Mouse (Mus musculus): ENCODE measurements around the gene Usf1. TPM values are rescaled to one million over a fixed set of nuclear protein-coding genes. Genes with fewer than 3 reads are reported as not detected.

Gene Usf1
- polyA plus RNA-seq, 2 experiments, result 15.0 to 16.9 TPM

GRCm38 (mm10) chr1:171412446-171412845 is 1.3 kb downstream of the Usf1 start:
- TF ChIP-seq CTCF (IDR thresholded peaks at IDR 0.05; ENCODE audit: low read depth) (no peak), EP300 (IDR thresholded peaks at IDR 0.05; ENCODE audit: low read depth) (no peak)
- Histone ChIP-seq H3K27me3 (ENCODE audit: control insufficient read depth, insufficient read depth, low read length) (no peaks in the 10 kb centered on the region), H3K9ac (replicated peaks) (peak overlapping the region; percentile 89), H3K4me3 (ENCODE audit: insufficient read depth in 1 of 2, low read depth in 2 of 2, low read length in 2 of 2) (peak overlapping the region; percentile 89 to 97), H3K4me2 (ENCODE audit: low read depth) (peak overlapping the region; percentile 82), H3K4me1 (replicated peaks; ENCODE audit: control insufficient read depth in 2 of 2, insufficient read depth in 2 of 2, low read length in 1 of 2) (peaks cover 10 to 22% of the 10 kb centered on the region in 2 experiments), H3K27ac (no peak overlapping the region), H3K9me3 (ENCODE audit: control insufficient read depth, low read length) (no peaks in the 10 kb centered on the region), H3K36me3 (replicated peaks; ENCODE audit: control insufficient read depth, insufficient read depth, low read depth) (no peaks in the 10 kb centered on the region; the same call in none of the 2 replicates)
- ATAC-seq (ENCODE audit: insufficient read depth) (no peak), DNase-seq (ENCODE audit: low read depth in 3 of 3, low spot score in 3 of 3) (peak in 1 of 3 experiments; percentile 14)
- 60% methylated on average over 3 of the region's 3 CpGs for WGBS (ENCODE audit: insufficient replicate concordance)

GRCm38 (mm10) chr1:171413608-171414007 is 2.5 kb downstream of the Usf1 start:
- ATAC-seq (ENCODE audit: insufficient read depth) (no peak), DNase-seq (ENCODE audit: low read depth in 3 of 3, low spot score in 3 of 3) (no peak)
- no peak overlapping the region for H3K4me3 ChIP-seq (ENCODE audit: insufficient read depth in 1 of 2, low read depth in 2 of 2, low read length in 2 of 2)
- no peaks in the 10 kb centered on the region for H3K27me3 ChIP-seq (ENCODE audit: control insufficient read depth, insufficient read depth, low read length)
- H3K36me3 ChIP-seq (replicated peaks; ENCODE audit: control insufficient read depth, insufficient read depth, low read depth), result peaks cover 8% of the 10 kb centered on the region
- no peaks in the 10 kb centered on the region for H3K9me3 ChIP-seq (ENCODE audit: control insufficient read depth, low read length)
- H3K27ac ChIP-seq, result no peak overlapping the region
- 75% methylated on average over 8 of the region's 8 CpGs for WGBS (ENCODE audit: insufficient replicate concordance)
- H3K4me2 ChIP-seq (ENCODE audit: low read depth), result no peak overlapping the region
- TF ChIP-seq EP300 (IDR thresholded peaks at IDR 0.05; ENCODE audit: low read depth), result no peak
- no peak for TF ChIP-seq CTCF (IDR thresholded peaks at IDR 0.05; ENCODE audit: low read depth)
- peaks cover 10 to 22% of the 10 kb centered on the region in 2 experiments for H3K4me1 ChIP-seq (replicated peaks; ENCODE audit: control insufficient read depth in 2 of 2, insufficient read depth in 2 of 2, low read length in 1 of 2)
- H3K9ac ChIP-seq (replicated peaks), result no peak overlapping the region

- TF ChIP-seq CTCF (IDR thresholded peaks at IDR 0.05; ENCODE audit: low read depth) (no peak), EP300 (IDR thresholded peaks at IDR 0.05; ENCODE audit: low read depth) (no peak)
- Histone ChIP-seq H3K4me3 (ENCODE audit: insufficient read depth in 1 of 2, low read depth in 2 of 2, low read length in 2 of 2) (no peak within 1 kb of the TSS), H3K4me1 (replicated peaks; ENCODE audit: control insufficient read depth in 2 of 2, insufficient read depth in 2 of 2, low read length in 1 of 2) (peaks cover 4 to 14% of the 10 kb centered on the region in 2 experiments), H3K4me2 (ENCODE audit: low read depth) (no peak within 1 kb of the TSS), H3K9ac (replicated peaks) (no peak within 1 kb of the TSS), H3K9me3 (ENCODE audit: control insufficient read depth, low read length) (no peaks in the 10 kb centered on the region), H3K27me3 (ENCODE audit: control insufficient read depth, insufficient read depth, low read length) (no peaks in the 10 kb centered on the region), H3K27ac (no peak within 1 kb of the TSS), H3K36me3 (replicated peaks; ENCODE audit: control insufficient read depth, insufficient read depth, low read depth) (peaks cover 8% of the 10 kb centered on the region)
- ATAC-seq (ENCODE audit: insufficient read depth) (no peak), DNase-seq (ENCODE audit: low read depth in 3 of 3, low spot score in 3 of 3) (no peak)
- 82% methylated on average over 5 of the region's 5 CpGs for WGBS (ENCODE audit: insufficient replicate concordance)
Observed at GRCm38 (mm10) chr1:171418660-171419059, 7.5 kb downstream of the Usf1 start, which contains the start of gene Tstd1. Gene Tstd1, plus strand, starts transcription at chr1:171418872.

GRCm38 (mm10) chr1:171419291-171419882 is 8.3 kb downstream of the Usf1 start:
- DNase-seq (ENCODE audit: low read depth in 3 of 3, low spot score in 3 of 3) (no peak), ATAC-seq (ENCODE audit: insufficient read depth) (no peak)
- no peak overlapping the region for H3K4me3 ChIP-seq (ENCODE audit: insufficient read depth in 1 of 2, low read depth in 2 of 2, low read length in 2 of 2)
- TF ChIP-seq CTCF (IDR thresholded peaks at IDR 0.05; ENCODE audit: low read depth) (no peak), EP300 (IDR thresholded peaks at IDR 0.05; ENCODE audit: low read depth) (no peak)
- peaks cover 8% of the 10 kb centered on the region for H3K36me3 ChIP-seq (replicated peaks; ENCODE audit: control insufficient read depth, insufficient read depth, low read depth)
- H3K27ac ChIP-seq, result no peak overlapping the region
- H3K9ac ChIP-seq (replicated peaks), result no peak overlapping the region
- no peak overlapping the region for H3K4me2 ChIP-seq (ENCODE audit: low read depth)
- H3K4me1 ChIP-seq (replicated peaks; ENCODE audit: control insufficient read depth in 2 of 2, insufficient read depth in 2 of 2, low read length in 1 of 2), result peaks cover 3 to 7% of the 10 kb centered on the region in 2 experiments; a peak in 3 of 4 replicates
- 70% methylated on average over 12 of the region's 12 CpGs for WGBS (ENCODE audit: insufficient replicate concordance)
- H3K27me3 ChIP-seq (ENCODE audit: control insufficient read depth, insufficient read depth, low read length), result no peaks in the 10 kb centered on the region
- H3K9me3 ChIP-seq (ENCODE audit: control insufficient read depth, low read length), result no peaks in the 10 kb centered on the region

GRCm38 (mm10) chr1:171419905-171420304 is 8.8 kb downstream of the Usf1 start:
- Histone ChIP-seq H3K27me3 (ENCODE audit: control insufficient read depth, insufficient read depth, low read length) (no peaks in the 10 kb centered on the region), H3K4me3 (ENCODE audit: insufficient read depth in 1 of 2, low read depth in 2 of 2, low read length in 2 of 2) (no peak overlapping the region), H3K9me3 (ENCODE audit: control insufficient read depth, low read length) (no peaks in the 10 kb centered on the region), H3K36me3 (replicated peaks; ENCODE audit: control insufficient read depth, insufficient read depth, low read depth) (peaks cover 8% of the 10 kb centered on the region), H3K27ac (no peak overlapping the region), H3K4me1 (replicated peaks; ENCODE audit: control insufficient read depth in 2 of 2, insufficient read depth in 2 of 2, low read length in 1 of 2) (peaks cover 0 to 6% of the 10 kb centered on the region in 2 experiments; a peak in 1 of 4 replicates), H3K4me2 (ENCODE audit: low read depth) (no peak overlapping the region), H3K9ac (replicated peaks) (no peak overlapping the region)
- 72% methylated on average over 5 of the region's 5 CpGs for WGBS (ENCODE audit: insufficient replicate concordance)
- TF ChIP-seq EP300 (IDR thresholded peaks at IDR 0.05; ENCODE audit: low read depth) (no peak), CTCF (IDR thresholded peaks at IDR 0.05; ENCODE audit: low read depth) (no peak)
- ATAC-seq (ENCODE audit: insufficient read depth) (no peak), DNase-seq (ENCODE audit: low read depth in 3 of 3, low spot score in 3 of 3) (no peak)
